Mouse (Mus musculus) midbrain, embryonic 13.5 days (tissue): ENCODE measurements around the gene Wnt7a. TPM values are rescaled to one million over a fixed set of nuclear protein-coding genes. Genes with fewer than 3 reads are reported as not detected.

Experiments used
- ATAC-seq: fragments of 200-750 bp; cut with Nextera tagmentation; 2 replicates; pipeline ENCODE4 v1.8.0; 2017; ENCODE audit warnings: mild to moderate bottlenecking, moderate TSS enrichment, moderate library complexity
- H3K27ac ChIP-seq: fragments of 300-500 bp; sonication (generic); 2 replicates; pipeline ENCODE4 v1.5.1; 2015; ENCODE audit warnings: inconsistent platforms, mild to moderate bottlenecking, moderate library complexity
- H3K27me3 ChIP-seq: fragments of 300-500 bp; sonication (generic); 2 replicates; pipeline ENCODE4 v1.6.1; 2015; ENCODE audit warnings: mild to moderate bottlenecking, inconsistent platforms
- H3K36me3 ChIP-seq: fragments of 300-500 bp; sonication (generic); 2 replicates; pipeline ENCODE4 v1.6.1; 2015; ENCODE audit warnings: mild to moderate bottlenecking, inconsistent platforms
- H3K4me1 ChIP-seq: fragments of 300-500 bp; sonication (generic); replicated peaks from 2 replicates; pipeline ENCODE4 v1.6.1; 2015; ENCODE audit warnings: inconsistent platforms
- H3K4me2 ChIP-seq: fragments of 300-500 bp; sonication (generic); replicated peaks from 2 replicates; pipeline ENCODE4 v1.6.1; 2015; ENCODE audit warnings: moderate library complexity, mild to moderate bottlenecking, inconsistent platforms
- H3K4me3 ChIP-seq: fragments of 300-500 bp; sonication (generic); replicated peaks from 2 replicates; pipeline ENCODE4 v1.5.1; 2015; ENCODE audit warnings: mild to moderate bottlenecking, inconsistent platforms
- H3K9ac ChIP-seq: fragments of 300-500 bp; sonication (generic); replicated peaks from 2 replicates; pipeline ENCODE4 v1.6.1; 2015; ENCODE audit warnings: mild to moderate bottlenecking, inconsistent platforms
- H3K9me3 ChIP-seq: fragments of 300-500 bp; sonication (generic); 2 replicates; pipeline ENCODE4 v1.6.1; 2016; ENCODE audit warnings: mild to moderate bottlenecking, inconsistent platforms
- WGBS: fragments of 180-500 bp; shearing (Covaris S2); methylation state at CpG from one replicate; pipeline ENCODE4 v1.1.7; 2015; 5-methylcytosine and 5-hydroxymethylcytosine counted together
- polyA plus RNA-seq: library from polyadenylated mRNA; unstranded; fragments of >200 nt; fragmentation: Nextera tagmentation; extraction: Ambion mirVana; gene quantifications from 2 replicates; pipeline ENCODE4 v1.2.1, GENCODE M21; 2015

Gene Wnt7a
- polyA plus RNA-seq, 1 experiment from 2014 or later, result 9.9 TPM

DNA sequence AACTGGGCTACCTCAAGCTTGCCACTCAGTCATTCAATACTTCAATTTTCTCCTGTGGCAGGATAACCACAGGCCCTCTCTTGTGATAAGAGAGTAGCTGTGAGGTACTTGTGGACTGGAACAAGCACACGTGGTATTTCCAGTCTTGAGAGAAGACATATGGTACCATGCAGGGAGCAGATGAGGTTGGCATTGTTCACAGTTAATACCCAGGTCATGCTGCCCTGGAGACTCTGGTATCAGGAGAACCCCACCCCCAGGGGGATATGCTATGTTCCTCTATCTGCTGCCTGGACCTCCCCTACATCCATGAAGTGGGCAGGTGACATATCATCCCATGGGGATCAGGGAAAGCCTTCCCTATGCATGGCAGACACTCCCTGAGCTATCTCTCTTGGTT is 27.9 kb downstream of the Wnt7a start:
- peaks cover 3% of the 10 kb centered on the region; the same call in 1 of the 2 replicates for H3K36me3 ChIP-seq

DNA sequence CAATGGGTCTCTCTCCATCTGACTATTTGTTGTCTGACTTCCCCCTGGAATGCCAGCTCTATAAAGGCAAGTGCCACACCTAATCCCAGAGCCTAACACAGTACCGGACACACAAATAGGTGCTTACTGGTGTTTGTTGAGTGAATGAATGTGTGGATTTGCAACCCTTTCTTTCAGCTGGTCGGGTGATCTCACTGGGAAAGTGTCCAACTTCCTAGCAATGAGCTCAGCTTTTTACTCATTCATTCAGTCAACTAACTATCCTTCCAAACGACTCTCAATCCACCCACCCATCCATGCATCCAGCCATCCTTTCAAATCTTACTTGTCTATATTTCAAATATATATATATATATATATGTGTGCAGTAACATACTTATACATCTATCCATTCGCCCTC is 31.3 kb downstream of the Wnt7a start:
- H3K27ac ChIP-seq, result 0 out of 2 replicates have a peak overlapping the region, but pooled peaks have one; percentile 1

More for the DNA sequence above, 27.9 kb downstream of the Wnt7a start:
- no peak overlapping the region for H3K4me2 ChIP-seq
- H3K9me3 ChIP-seq, result no peaks in the 10 kb centered on the region
- 77% methylated on average over 1 of the region's 1 CpGs for WGBS
- H3K9ac ChIP-seq, result no peak overlapping the region
- H3K4me1 ChIP-seq, result 0 out of 2 replicates have a peak, but pooled peaks cover 4% of the 10 kb centered on the region
- H3K27me3 ChIP-seq, result no peaks in the 10 kb centered on the region
- H3K27ac ChIP-seq, result no peak overlapping the region
- ATAC-seq, result no peak
- H3K4me3 ChIP-seq, result no peak overlapping the region

DNA sequence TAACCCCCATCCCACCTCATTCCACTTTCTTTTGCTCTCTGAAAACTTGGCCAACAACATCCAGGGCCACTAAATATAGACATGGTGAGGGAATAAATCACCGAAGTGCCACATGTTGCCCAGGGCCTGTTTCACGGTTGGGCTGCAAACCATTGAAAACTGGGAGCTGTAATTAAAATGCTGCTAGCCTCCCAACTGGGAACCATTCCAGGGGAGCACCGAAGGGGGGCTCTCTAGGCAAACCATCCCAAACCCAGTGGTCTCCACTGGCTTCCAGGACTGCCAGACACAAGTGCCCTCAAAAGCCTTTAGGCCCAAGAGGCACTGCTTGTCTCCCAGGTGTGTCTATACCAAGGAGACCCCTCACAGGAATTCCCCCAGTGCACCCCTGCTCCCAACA is 31.9 kb downstream of the Wnt7a start:
- H3K27me3 ChIP-seq, result no peaks in the 10 kb centered on the region
- no peaks in the 10 kb centered on the region for H3K9me3 ChIP-seq
- H3K4me2 ChIP-seq, result no peak overlapping the region
- H3K27ac ChIP-seq, result no peak overlapping the region
- no peak overlapping the region for H3K9ac ChIP-seq
- 70% methylated on average over 3 of the region's 3 CpGs for WGBS
- no peak for ATAC-seq
- H3K4me3 ChIP-seq, result no peak overlapping the region
- H3K36me3 ChIP-seq, result no peaks in the 10 kb centered on the region
- H3K4me1 ChIP-seq, result 0 out of 2 replicates have a peak, but pooled peaks cover 4% of the 10 kb centered on the region

More for the DNA sequence above, 31.3 kb downstream of the Wnt7a start:
- Histone ChIP-seq H3K9ac (no peak overlapping the region), H3K4me3 (no peak overlapping the region), H3K4me1 (0 out of 2 replicates have a peak, but pooled peaks cover 4% of the 10 kb centered on the region), H3K9me3 (no peaks in the 10 kb centered on the region), H3K4me2 (no peak overlapping the region), H3K36me3 (no peaks in the 10 kb centered on the region; the same call in 1 of the 2 replicates), H3K27me3 (no peaks in the 10 kb centered on the region)
- 69% methylated on average over 4 of the region's 4 CpGs for WGBS
- no peak for ATAC-seq

DNA sequence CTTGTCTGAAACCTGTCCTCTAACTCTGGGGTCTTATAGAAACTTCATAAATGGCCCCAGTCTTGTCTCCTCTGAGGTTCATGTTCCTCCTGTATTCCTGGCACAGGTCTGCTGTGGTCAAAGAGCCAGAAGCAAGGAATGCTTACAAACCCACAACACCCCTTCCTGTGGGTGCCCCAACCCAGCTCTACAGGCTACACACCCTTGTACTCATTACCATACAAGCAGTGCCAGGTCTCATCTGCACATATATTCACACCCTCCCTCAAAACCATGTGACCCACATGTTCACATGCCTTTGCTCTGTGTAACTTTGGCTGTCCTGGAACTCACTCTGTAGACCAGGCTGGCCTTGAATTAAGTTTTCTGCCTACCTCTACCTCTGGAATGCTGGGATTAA is 38.2 kb downstream of the Wnt7a start:
- H3K4me3 ChIP-seq, result no peak overlapping the region
- H3K27ac ChIP-seq, result no peak overlapping the region
- no peaks in the 10 kb centered on the region for H3K27me3 ChIP-seq
- H3K9me3 ChIP-seq, result no peaks in the 10 kb centered on the region
- H3K9ac ChIP-seq, result no peak overlapping the region
- ATAC-seq, result no peak
- no peak overlapping the region for H3K4me2 ChIP-seq
- H3K36me3 ChIP-seq, result no peaks in the 10 kb centered on the region
- H3K4me1 ChIP-seq, result no peaks in the 10 kb centered on the region; the same call in 1 of the 2 replicates

DNA sequence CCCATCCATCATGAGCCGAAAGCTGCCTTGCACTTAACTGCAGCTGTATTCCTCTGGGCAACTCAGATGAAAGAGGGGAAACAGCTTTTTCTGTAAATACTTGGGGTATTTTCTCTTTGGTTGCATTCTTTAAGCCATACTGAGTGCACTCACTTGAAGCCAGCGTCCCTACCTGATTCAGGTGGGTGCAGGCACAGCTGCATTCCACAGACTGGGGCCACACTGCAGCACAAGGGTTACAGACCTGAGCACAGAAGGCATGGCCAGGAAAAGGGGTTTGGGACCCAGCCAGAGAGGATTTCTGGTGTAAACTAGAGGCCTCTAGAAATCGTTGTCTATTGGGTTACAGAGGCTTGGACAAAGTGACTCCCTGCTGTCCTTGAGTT is 38.6 kb downstream of the Wnt7a start:
- 63% methylated on average over 3 of the region's 3 CpGs for WGBS
- no peak overlapping the region for H3K9ac ChIP-seq
- no peak for ATAC-seq
- H3K27ac ChIP-seq, result 0 out of 2 replicates have a peak overlapping the region, but pooled peaks have one; percentile 30
- no peaks in the 10 kb centered on the region for H3K27me3 ChIP-seq
- H3K4me1 ChIP-seq, result no peaks in the 10 kb centered on the region; the same call in 1 of the 2 replicates
- H3K36me3 ChIP-seq, result no peaks in the 10 kb centered on the region
- H3K9me3 ChIP-seq, result no peaks in the 10 kb centered on the region
- H3K4me3 ChIP-seq, result no peak overlapping the region
- H3K4me2 ChIP-seq, result no peak overlapping the region

DNA sequence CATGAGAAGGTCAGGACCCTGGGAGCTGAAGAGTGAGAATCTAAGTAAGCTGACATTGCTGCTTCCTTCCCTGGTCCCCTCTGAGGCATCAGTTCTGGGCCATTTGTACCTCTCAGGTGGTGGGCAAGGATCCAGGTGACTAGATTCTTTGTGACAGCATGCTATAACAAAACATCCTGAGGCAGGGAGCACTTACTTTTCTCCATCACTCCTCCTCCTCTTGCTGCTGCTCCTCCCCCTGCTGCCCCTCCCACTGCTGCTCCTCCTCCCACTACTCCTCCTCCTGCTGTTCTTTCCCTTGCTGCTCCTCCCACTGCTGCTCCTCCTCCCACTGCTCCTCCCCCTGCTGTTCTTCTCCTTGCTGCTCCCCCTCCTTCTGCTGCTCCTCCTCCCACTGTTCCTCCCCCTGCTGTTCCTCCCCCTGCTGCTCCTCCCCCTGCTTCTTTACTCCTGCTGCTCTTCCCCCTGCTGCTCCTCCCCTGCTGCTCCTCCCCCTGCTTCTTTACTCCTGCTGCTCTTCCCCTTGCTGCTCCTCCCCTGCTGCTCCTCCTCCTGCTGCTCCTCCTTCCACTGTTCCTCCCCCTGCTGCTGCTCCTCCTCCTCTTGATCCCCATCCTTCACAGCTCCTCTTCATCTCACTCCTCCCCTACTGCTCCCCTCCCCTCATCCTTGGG is 39.1 kb downstream of the Wnt7a start:
- no peaks in the 10 kb centered on the region; the same call in 1 of the 2 replicates for H3K4me1 ChIP-seq
- H3K4me2 ChIP-seq, result no peak overlapping the region
- H3K36me3 ChIP-seq, result no peaks in the 10 kb centered on the region
- no peaks in the 10 kb centered on the region for H3K9me3 ChIP-seq
- H3K9ac ChIP-seq, result no peak overlapping the region
- H3K27ac ChIP-seq, result 0 out of 2 replicates have a peak overlapping the region, but pooled peaks have one; percentile 30
- no peaks in the 10 kb centered on the region for H3K27me3 ChIP-seq
- ATAC-seq, result no peak
- H3K4me3 ChIP-seq, result no peak overlapping the region

DNA sequence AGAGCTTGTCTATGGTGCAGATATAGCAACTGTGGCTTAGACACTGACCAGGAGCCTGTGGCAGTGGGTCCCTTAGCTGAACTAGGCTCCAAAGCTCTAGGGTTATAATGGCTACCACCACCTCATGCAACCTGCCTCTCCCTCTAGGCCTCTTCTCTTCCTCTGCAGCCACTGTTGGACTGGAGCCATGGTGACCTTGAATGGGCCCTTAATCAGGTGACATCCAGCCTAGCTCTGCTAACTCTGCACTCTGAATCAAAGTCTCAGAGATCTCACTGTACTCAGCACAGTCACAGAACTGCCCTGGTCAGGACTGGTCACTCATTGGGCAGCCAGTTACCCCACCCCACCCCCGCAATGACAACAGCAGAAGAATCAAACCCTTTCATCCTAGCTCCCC is 44.4 kb downstream of the Wnt7a start:
- Histone ChIP-seq H3K9me3 (no peaks in the 10 kb centered on the region), H3K4me2 (no peak overlapping the region), H3K4me1 (peaks cover 5% of the 10 kb centered on the region), H3K4me3 (no peak overlapping the region), H3K27ac (no peak overlapping the region), H3K27me3 (no peaks in the 10 kb centered on the region), H3K9ac (no peak overlapping the region), H3K36me3 (peaks cover 5% of the 10 kb centered on the region; the same call in 1 of the 2 replicates)
- no peak for ATAC-seq
- 92% methylated on average over 1 of the region's 1 CpGs for WGBS

DNA sequence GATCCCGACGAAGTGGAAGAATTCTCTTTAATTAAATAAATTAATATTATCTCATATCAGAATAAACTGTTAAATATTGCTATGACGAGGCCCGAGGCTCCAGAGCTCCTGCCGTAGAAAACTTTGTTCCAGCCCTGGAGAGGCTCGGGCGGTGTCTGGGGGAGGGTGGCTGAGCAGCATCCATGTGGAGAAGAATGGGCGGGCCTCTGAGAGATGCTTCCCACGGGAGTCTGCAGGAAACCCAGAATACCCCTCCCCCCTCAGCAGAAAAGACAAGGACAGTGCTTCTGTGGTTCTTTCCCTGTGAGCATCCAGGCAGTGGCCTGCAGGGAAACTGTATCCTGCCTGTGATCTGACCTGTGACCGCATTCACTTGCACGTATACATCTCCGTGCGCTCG is 45.7 kb downstream of the Wnt7a start:
- Histone ChIP-seq H3K36me3 (peaks cover 5% of the 10 kb centered on the region; the same call in 1 of the 2 replicates), H3K9ac (no peak overlapping the region), H3K9me3 (no peaks in the 10 kb centered on the region), H3K4me2 (no peak overlapping the region), H3K4me1 (peaks cover 12% of the 10 kb centered on the region), H3K27me3 (no peaks in the 10 kb centered on the region), H3K27ac (no peak overlapping the region), H3K4me3 (no peak overlapping the region)
- 69% methylated on average over 14 of the region's 14 CpGs for WGBS
- ATAC-seq, result no peak

DNA sequence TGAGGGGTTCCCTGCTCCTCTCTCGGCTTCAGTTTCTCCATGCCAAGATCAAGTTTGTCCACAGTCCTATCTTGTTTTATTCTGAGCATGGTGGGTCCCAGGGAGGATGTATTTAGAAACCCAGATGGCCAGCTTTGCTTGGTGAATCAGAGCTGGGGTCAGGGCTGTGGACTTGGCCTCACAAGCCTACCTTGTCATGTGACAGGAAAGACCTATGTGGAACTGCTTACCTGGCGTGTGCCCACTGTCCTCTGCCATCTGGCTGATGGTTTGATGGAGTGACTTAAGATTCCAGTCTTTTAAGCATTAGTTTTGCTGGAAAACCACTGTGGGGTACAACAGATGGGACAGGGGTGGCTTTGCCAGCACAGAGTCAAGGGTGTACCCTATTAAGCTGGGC is 48.4 kb downstream of the Wnt7a start:
- no peak overlapping the region for H3K4me3 ChIP-seq
- H3K4me2 ChIP-seq, result no peak overlapping the region
- H3K9ac ChIP-seq, result no peak overlapping the region
- no peaks in the 10 kb centered on the region for H3K27me3 ChIP-seq
- no peak overlapping the region for H3K27ac ChIP-seq
- WGBS, result 94% methylated on average over 2 of the region's 2 CpGs
- H3K4me1 ChIP-seq, result peaks cover 12% of the 10 kb centered on the region
- no peak for ATAC-seq
- no peaks in the 10 kb centered on the region for H3K9me3 ChIP-seq
- peaks cover 5% of the 10 kb centered on the region; the same call in 1 of the 2 replicates for H3K36me3 ChIP-seq

DNA sequence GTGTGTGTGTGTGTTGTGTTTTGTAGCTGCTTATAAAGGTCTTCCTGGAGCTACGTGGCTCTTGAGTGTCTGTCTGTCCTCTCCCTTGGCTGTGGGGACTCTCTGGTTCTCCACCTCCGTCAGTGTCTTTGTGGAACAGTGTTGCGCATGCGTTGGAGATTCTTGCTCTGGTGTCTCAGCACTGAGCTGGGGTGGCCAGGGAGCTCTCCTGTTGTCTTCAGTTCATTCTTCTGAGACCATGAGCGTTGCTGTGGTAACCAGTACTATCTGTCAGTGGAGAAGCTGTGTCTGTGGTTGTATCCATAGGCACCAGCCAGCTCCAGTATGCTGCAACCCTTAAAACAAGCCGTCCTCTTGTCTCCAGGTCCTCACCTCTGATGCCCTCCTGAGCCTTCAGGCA is 50.2 kb downstream of the Wnt7a start:
- H3K9ac ChIP-seq, result no peak overlapping the region
- no peak overlapping the region for H3K27ac ChIP-seq
- H3K4me3 ChIP-seq, result no peak overlapping the region
- H3K36me3 ChIP-seq, result peaks cover 5% of the 10 kb centered on the region; the same call in 1 of the 2 replicates
- peak; percentile 29; the same call in 1 of the 2 replicates for ATAC-seq
- WGBS, result 41% methylated on average over 6 of the region's 6 CpGs
- H3K4me2 ChIP-seq, result no peak overlapping the region
- H3K27me3 ChIP-seq, result no peaks in the 10 kb centered on the region
- no peaks in the 10 kb centered on the region for H3K9me3 ChIP-seq
- peaks cover 12% of the 10 kb centered on the region for H3K4me1 ChIP-seq

DNA sequence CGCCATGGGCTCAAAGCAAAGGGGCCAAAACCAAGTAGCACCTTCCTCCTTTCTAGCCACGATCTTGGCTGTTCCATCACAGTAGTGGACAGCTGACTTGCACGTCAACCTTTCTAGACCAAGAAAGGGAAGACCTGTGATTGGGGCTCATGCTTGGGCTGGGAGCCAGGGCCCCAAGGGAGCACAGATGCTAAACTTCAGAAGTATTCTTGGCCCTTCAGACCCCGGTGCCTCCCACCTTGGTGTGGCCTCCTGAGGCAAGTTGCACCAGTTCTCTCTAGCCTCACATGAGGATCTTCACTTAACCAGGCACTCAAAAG is 50.8 kb downstream of the Wnt7a start:
- Histone ChIP-seq H3K27ac (no peak overlapping the region), H3K36me3 (peaks cover 5% of the 10 kb centered on the region; the same call in 1 of the 2 replicates), H3K4me1 (peaks cover 8% of the 10 kb centered on the region), H3K4me3 (no peak overlapping the region), H3K4me2 (no peak overlapping the region), H3K9ac (no peak overlapping the region), H3K27me3 (no peaks in the 10 kb centered on the region), H3K9me3 (no peaks in the 10 kb centered on the region)
- ATAC-seq, result no peak
- 95% methylated on average over 4 of the region's 4 CpGs for WGBS

DNA sequence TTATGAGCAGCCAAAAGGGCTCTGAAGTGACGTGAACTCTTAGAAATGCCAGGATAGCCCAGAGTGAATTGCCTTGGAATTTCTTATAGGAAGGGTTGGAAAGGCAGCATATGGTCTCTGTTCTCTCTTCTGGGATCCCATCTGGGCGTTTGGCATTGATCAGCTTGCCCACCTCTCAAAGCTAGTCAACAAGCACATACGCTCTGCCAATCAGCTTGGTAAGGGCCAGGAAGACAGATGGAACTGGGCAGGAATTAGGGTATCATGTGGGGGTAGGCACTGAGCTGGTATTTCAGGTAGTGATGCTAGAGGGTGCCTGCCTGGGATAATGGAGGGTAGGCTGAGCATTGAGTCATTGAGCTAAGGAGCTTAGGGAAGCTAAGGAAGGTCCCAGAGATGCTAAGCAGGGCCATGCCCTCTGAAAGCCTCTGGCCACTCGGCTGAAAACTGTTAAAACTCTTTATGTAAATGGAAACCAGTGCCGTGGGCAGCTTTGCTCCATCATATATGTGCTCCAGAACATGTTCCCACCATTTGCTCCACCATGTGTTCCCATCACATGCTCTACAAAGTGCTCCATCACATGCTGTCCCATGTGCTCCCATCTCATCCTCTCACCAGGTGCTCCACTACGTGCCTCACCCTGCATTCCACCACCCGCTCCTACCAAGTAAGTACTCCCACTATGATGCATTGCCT is 51.3 kb downstream of the Wnt7a start:
- H3K4me1 ChIP-seq, result peaks cover 8% of the 10 kb centered on the region
- 0 out of 2 replicates have a peak, but pooled peaks cover 3% of the 10 kb centered on the region for H3K27me3 ChIP-seq
- H3K9ac ChIP-seq, result no peak overlapping the region
- H3K27ac ChIP-seq, result no peak overlapping the region
- WGBS, result 84% methylated on average over 7 of the region's 7 CpGs
- peaks cover 5% of the 10 kb centered on the region; the same call in 1 of the 2 replicates for H3K36me3 ChIP-seq
- no peak overlapping the region for H3K4me3 ChIP-seq
- H3K9me3 ChIP-seq, result no peaks in the 10 kb centered on the region
- no peak for ATAC-seq
- no peak overlapping the region for H3K4me2 ChIP-seq
